9 mouse cellular contexts compared by ENCODE assay signal in genomic region chr4:105205045-105205851, GRCm38 (mm10). TPM values are rescaled to one million over a fixed set of nuclear protein-coding genes. Genes with fewer than 3 reads are reported as not detected.
A peak's percentile ranks its signal among the peaks of the same experiment; 100 is the strongest.
DNase-seq lines count a peak whose midpoint lies in the region; ATAC-seq lines count a peak whose summit lies in the region.
"Had no signal": no experiment of that assay in that cellular context is flagged by ENCODE, and none has a peak within 500 bp of the region (broad histone marks: within the 10 kb centered on the region; RNA-seq: fewer than 3 reads in every experiment).

No protein-coding gene starts in this region.

- H3K4me3 ChIP-seq in embryonic facial prominence, embryonic 14.5 days (ENCODE audit: low read depth, low read length) = no peak overlapping the region
- no peak overlapping the region for H3K4me3 ChIP-seq in heart, embryonic 16.5 days (ENCODE audit: low read length)
- H3K4me3 ChIP-seq: erythroblast, embryonic 14.5 days had no signal

- H3K9ac ChIP-seq in embryonic facial prominence, embryonic 14.5 days (ENCODE audit: low read depth, low read length) = no peak overlapping the region
- no peak overlapping the region for H3K9ac ChIP-seq in heart, embryonic 16.5 days (ENCODE audit: low read length)

- peak; percentile 41; the same call in 1 of the 2 replicates for ATAC-seq in embryonic facial prominence, embryonic 14.5 days (ENCODE audit: low read depth)
- peak; percentile 57; the same call in 1 of the 2 replicates for ATAC-seq in heart, embryonic 16.5 days (replicated peaks; ENCODE audit: extremely low read depth, insufficient read depth, low FRiP score)

- peaks cover 40% of the 10 kb centered on the region for H3K36me3 ChIP-seq in embryonic facial prominence, embryonic 14.5 days (ENCODE audit: control insufficient read depth, insufficient read depth, low read length)
- no peaks in the 10 kb centered on the region for H3K36me3 ChIP-seq in heart, embryonic 16.5 days (ENCODE audit: control insufficient read depth, insufficient read depth)

- 31% methylated on average over 15 of the region's 15 CpGs for WGBS in embryonic facial prominence, embryonic 14.5 days
- 60% methylated on average over 15 of the region's 15 CpGs for WGBS in heart, embryonic 16.5 days

- DNase-seq in adrenal gland, adult 2 months = peak; percentile 68
- no peak for DNase-seq in adrenal gland, postnatal 4 days (ENCODE audit: low spot score in 2 of 2)
- DNase-seq in embryonic facial prominence, embryonic 14.5 days (ENCODE audit: low spot score) = peak; percentile 83
- peak; percentile 89 for DNase-seq in kidney, postnatal 10 days
- DNase-seq in skeletal muscle tissue, adult 2 months (ENCODE audit: low read depth, low spot score) = peak; percentile 59
- DNase-seq in left cerebral cortex, postnatal 25 days (ENCODE audit: low spot score in 2 of 2) = no peak
- DNase-seq in cerebellum, adult 9-10 months = no peak

- peak overlapping the region; percentile 11 for H3K27ac ChIP-seq in embryonic facial prominence, embryonic 14.5 days (replicated peaks; ENCODE audit: low read depth, low read length)
- peak overlapping the region; percentile 52; the same call in 1 of the 2 replicates for H3K27ac ChIP-seq in heart, embryonic 16.5 days (ENCODE audit: low read length)

- no peaks in the 10 kb centered on the region for H3K9me3 ChIP-seq in embryonic facial prominence, embryonic 14.5 days (ENCODE audit: control insufficient read depth, low read length)
- H3K9me3 ChIP-seq in heart, embryonic 16.5 days (replicated peaks; ENCODE audit: control insufficient read depth, low read length) = no peaks in the 10 kb centered on the region

- H3K27me3 ChIP-seq in embryonic facial prominence, embryonic 14.5 days (replicated peaks; ENCODE audit: control insufficient read depth, insufficient read depth, low read length) = no peaks in the 10 kb centered on the region
- H3K27me3 ChIP-seq in heart, embryonic 16.5 days (ENCODE audit: control insufficient read depth, insufficient read depth, low read length) = no peaks in the 10 kb centered on the region; the same call in 1 of the 2 replicates

- peak overlapping the region; percentile 3; the same call in 1 of the 2 replicates for H3K4me2 ChIP-seq in embryonic facial prominence, embryonic 14.5 days (ENCODE audit: low read depth, low read length)
- H3K4me2 ChIP-seq in heart, embryonic 16.5 days (ENCODE audit: low read depth, low read length) = peak overlapping the region; percentile 1; the same call in 1 of the 2 replicates

- intact Hi-C loops in left cerebral cortex, postnatal 25 days (cut with DNase I) = no loop called here

- peaks cover 62% of the 10 kb centered on the region for H3K4me1 ChIP-seq in embryonic facial prominence, embryonic 14.5 days (ENCODE audit: control insufficient read depth, insufficient read depth, low read length)
- H3K4me1 ChIP-seq in heart, embryonic 16.5 days (ENCODE audit: control insufficient read depth, insufficient read depth, low read length) = peaks cover 19% of the 10 kb centered on the region

RNA-seq across cellular contexts. Expression of gene Plpp3, which starts 48.1 kb away (rescaled TPM):
- total RNA-seq in adrenal gland, adult 2 months (2021) = 100 to 1,000 TPM; 237 to 336 TPM
- 246 and 342 TPM in 2 replicates for polyA plus RNA-seq in adrenal gland, adult 2 months (2012; rRNA removed)
- 100 to 1,000 TPM; 231 to 252 TPM for total RNA-seq in adrenal gland, postnatal 4 days (2021)
- 107 and 123 TPM in 2 replicates for polyA plus RNA-seq in embryonic facial prominence, embryonic 14.5 days (2014; fragmentation: Nextera tagmentation; extraction: Ambion mirVana)
- 37.0 and 40.8 TPM in 2 replicates for polyA plus RNA-seq in heart, embryonic 16.5 days (2015; fragmentation: Nextera tagmentation; extraction: Ambion mirVana)
- total RNA-seq in left cerebral cortex, postnatal 25 days (2021) = 100 to 1,000 TPM; 163 to 170 TPM

Comparison
In these comparisons a context has a peak if more than half of its experiments do, and no peak if none do; other contexts are left out.
1. DNase-seq: peak in adrenal gland, adult 2 months (single experiment), embryonic facial prominence, embryonic 14.5 days (single experiment), kidney, postnatal 10 days (single experiment) and skeletal muscle tissue, adult 2 months (single experiment); none in adrenal gland, postnatal 4 days (0 of 2), left cerebral cortex, postnatal 25 days (0 of 2) and cerebellum, adult 9-10 months (single experiment).